Mouse (Mus musculus) forebrain, embryonic 12.5 days (tissue): ENCODE measurements around the gene Lama5. TPM values are rescaled to one million over a fixed set of nuclear protein-coding genes. Genes with fewer than 3 reads are reported as not detected.

Experiments
- ATAC-seq: fragments of 200-750 bp; cut with Nextera tagmentation; 2 replicates; pipeline ENCODE4 v1.8.0; 2017; ENCODE audit warnings: moderate TSS enrichment; ENCODE audit not compliant: low FRiP score
- H3K27ac ChIP-seq: fragments of 300-500 bp; sonication (generic); 2 replicates; pipeline ENCODE4 v1.5.1; 2016; ENCODE audit warnings: mild to moderate bottlenecking
- H3K27me3 ChIP-seq: fragments of 300-500 bp; sonication (generic); 2 replicates; pipeline ENCODE4 v1.6.1; 2016; ENCODE audit warnings: mild to moderate bottlenecking
- H3K36me3 ChIP-seq: fragments of 300-500 bp; sonication (generic); replicated peaks from 2 replicates; pipeline ENCODE4 v1.6.1; 2016; ENCODE audit warnings: mild to moderate bottlenecking
- H3K4me1 ChIP-seq: fragments of 300-500 bp; sonication (generic); 2 replicates; pipeline ENCODE4 v1.6.1; 2016
- H3K4me2 ChIP-seq: fragments of 300-500 bp; sonication (generic); 2 replicates; pipeline ENCODE4 v1.6.1; 2016; ENCODE audit warnings: mild to moderate bottlenecking, moderate library complexity
- H3K4me3 ChIP-seq: fragments of 300-500 bp; sonication (generic); replicated peaks from 2 replicates; pipeline ENCODE4 v1.5.1; 2016; ENCODE audit warnings: mild to moderate bottlenecking
- H3K9ac ChIP-seq: fragments of 300-500 bp; sonication (generic); 2 replicates; pipeline ENCODE4 v1.6.1; 2016; ENCODE audit warnings: mild to moderate bottlenecking
- H3K9me3 ChIP-seq: fragments of 300-500 bp; sonication (generic); 2 replicates; pipeline ENCODE4 v1.6.1; 2016
- WGBS: fragments of 180-500 bp; shearing (Covaris S2); methylation state at CpG from one replicate; pipeline ENCODE4 v1.1.7; 2016; 5-methylcytosine and 5-hydroxymethylcytosine counted together
- polyA plus RNA-seq: library from polyadenylated mRNA; unstranded; fragments of >200 nt; fragmentation: Nextera tagmentation; extraction: Ambion mirVana; gene quantifications from 2 replicates; pipeline ENCODE4 v1.2.1, GENCODE M21; 2016

The Lama5 gene
- polyA plus RNA-seq: 4.9 and 5.1 TPM in 2 replicates

GRCm38 (mm10) chr2:180225762-180226378 lies at the start of gene Lama5:
Gene Lama5 (minus strand): TSS chr2:180225859.
- under 1% methylated on average over 36 of the region's 37 CpGs for WGBS
- Histone ChIP-seq H3K27ac (no peak within 1 kb of the TSS), H3K36me3 (no peaks in the 10 kb centered on the region), H3K4me3 (peak within 1 kb of the TSS; percentile 65), H3K9ac (peak within 1 kb of the TSS; percentile 68), H3K9me3 (no peaks in the 10 kb centered on the region), H3K27me3 (peaks cover 53% of the 10 kb centered on the region), H3K4me2 (peak within 1 kb of the TSS; percentile 99), H3K4me1 (peaks cover 50% of the 10 kb centered on the region)
- ATAC-seq: peak; percentile 70

- no peak overlapping the region for H3K4me2 ChIP-seq
- H3K4me3 ChIP-seq: no peak overlapping the region
- 89% methylated on average over 2 of the region's 2 CpGs for WGBS
- peaks cover 33% of the 10 kb centered on the region for H3K4me1 ChIP-seq
- H3K27me3 ChIP-seq: peaks cover 19% of the 10 kb centered on the region
- no peak overlapping the region for H3K9ac ChIP-seq
- no peak overlapping the region for H3K27ac ChIP-seq
- no peaks in the 10 kb centered on the region for H3K9me3 ChIP-seq
- no peak for ATAC-seq
- H3K36me3 ChIP-seq: no peaks in the 10 kb centered on the region
These were observed 48.9 kb upstream of the Lama5 start for GRCm38 (mm10) chr2:180274523-180274922.

- H3K27ac ChIP-seq: peak within 1 kb of the TSS; percentile 68
These were observed 48.0 kb upstream of the Lama5 start, which contains the start of gene Cables2 for GRCm38 (mm10) chr2:180273394-180274244. Gene Cables2 (minus strand): TSS chr2:180273496.

GRCm38 (mm10) chr2:180272884-180273321 lies 47.2 kb upstream of the Lama5 start:
- peak overlapping the region; percentile 68 for H3K27ac ChIP-seq

More at GRCm38 (mm10) chr2:180273394-180274244, 48.0 kb upstream of the Lama5 start, which contains the start of gene Cables2:
- H3K4me3 ChIP-seq: peak within 1 kb of the TSS; percentile 93
- 7% methylated on average over 67 of the region's 68 CpGs for WGBS
- no peaks in the 10 kb centered on the region for H3K9me3 ChIP-seq
- H3K9ac ChIP-seq: peak within 1 kb of the TSS; percentile 98
- H3K27me3 ChIP-seq: peaks cover 16% of the 10 kb centered on the region
- H3K36me3 ChIP-seq: no peaks in the 10 kb centered on the region
- peak; percentile 96 for ATAC-seq
- H3K4me2 ChIP-seq: peak within 1 kb of the TSS; percentile 96
- H3K4me1 ChIP-seq: peaks cover 33% of the 10 kb centered on the region

GRCm38 (mm10) chr2:180271804-180272395 lies 46.2 kb upstream of the Lama5 start:
- H3K4me1 ChIP-seq: peaks cover 33% of the 10 kb centered on the region
- H3K4me2 ChIP-seq: peak overlapping the region; percentile 96
- no peak overlapping the region for H3K27ac ChIP-seq
- peak overlapping the region; percentile 98 for H3K9ac ChIP-seq
- ATAC-seq: no peak
- H3K4me3 ChIP-seq: peak overlapping the region; percentile 93
- peaks cover 16% of the 10 kb centered on the region for H3K27me3 ChIP-seq
- H3K36me3 ChIP-seq: no peaks in the 10 kb centered on the region
- WGBS: 69% methylated on average over 5 of the region's 5 CpGs
- no peaks in the 10 kb centered on the region for H3K9me3 ChIP-seq

More at GRCm38 (mm10) chr2:180272884-180273321, 47.2 kb upstream of the Lama5 start:
- H3K9me3 ChIP-seq: no peaks in the 10 kb centered on the region
- peak overlapping the region; percentile 96 for H3K4me2 ChIP-seq
- no peaks in the 10 kb centered on the region for H3K36me3 ChIP-seq
- WGBS: under 1% methylated on average over 36 of the region's 37 CpGs
- H3K9ac ChIP-seq: peak overlapping the region; percentile 98
- peak; percentile 34 for ATAC-seq
- peak overlapping the region; percentile 93 for H3K4me3 ChIP-seq
- peaks cover 33% of the 10 kb centered on the region for H3K4me1 ChIP-seq
- H3K27me3 ChIP-seq: peaks cover 16% of the 10 kb centered on the region

GRCm38 (mm10) chr2:180270537-180271255 lies 45.0 kb upstream of the Lama5 start:
- Histone ChIP-seq H3K9ac (no peak overlapping the region), H3K4me2 (no peak overlapping the region), H3K36me3 (no peaks in the 10 kb centered on the region; the same call in 1 of the 2 replicates), H3K27ac (no peak overlapping the region), H3K4me1 (peaks cover 30% of the 10 kb centered on the region), H3K4me3 (no peak overlapping the region), H3K27me3 (peaks cover 16% of the 10 kb centered on the region), H3K9me3 (no peaks in the 10 kb centered on the region)
- no peak for ATAC-seq
- WGBS: 76% methylated on average over 7 of the region's 7 CpGs

GRCm38 (mm10) chr2:180269329-180269728 lies 43.7 kb upstream of the Lama5 start:
- Histone ChIP-seq H3K27ac (no peak overlapping the region), H3K27me3 (peaks cover 4% of the 10 kb centered on the region), H3K4me1 (peaks cover 30% of the 10 kb centered on the region), H3K36me3 (no peaks in the 10 kb centered on the region; the same call in none of the 2 replicates), H3K9ac (no peak overlapping the region), H3K9me3 (no peaks in the 10 kb centered on the region), H3K4me2 (no peak overlapping the region), H3K4me3 (no peak overlapping the region)
- no peak for ATAC-seq
- 94% methylated on average over 10 of the region's 10 CpGs for WGBS

GRCm38 (mm10) chr2:180267955-180268354 lies 42.3 kb upstream of the Lama5 start:
- H3K9ac ChIP-seq: no peak overlapping the region
- ATAC-seq: no peak
- 66% methylated on average over 2 of the region's 2 CpGs for WGBS
- peaks cover 14% of the 10 kb centered on the region for H3K36me3 ChIP-seq
- no peak overlapping the region for H3K27ac ChIP-seq
- no peaks in the 10 kb centered on the region for H3K9me3 ChIP-seq
- H3K27me3 ChIP-seq: no peaks in the 10 kb centered on the region
- H3K4me2 ChIP-seq: no peak overlapping the region
- H3K4me3 ChIP-seq: no peak overlapping the region
- H3K4me1 ChIP-seq: peaks cover 25% of the 10 kb centered on the region

GRCm38 (mm10) chr2:180262891-180263290 lies 37.2 kb upstream of the Lama5 start:
- ATAC-seq: no peak
- Histone ChIP-seq H3K9ac (no peak overlapping the region), H3K4me1 (peaks cover 7% of the 10 kb centered on the region), H3K27ac (no peak overlapping the region), H3K36me3 (peaks cover 63% of the 10 kb centered on the region), H3K9me3 (no peaks in the 10 kb centered on the region), H3K4me2 (no peak overlapping the region), H3K4me3 (no peak overlapping the region), H3K27me3 (no peaks in the 10 kb centered on the region)
- 89% methylated on average over 10 of the region's 10 CpGs for WGBS

- Histone ChIP-seq H3K4me3 (no peak overlapping the region), H3K36me3 (peaks cover 63% of the 10 kb centered on the region), H3K4me1 (peaks cover 8% of the 10 kb centered on the region), H3K27me3 (no peaks in the 10 kb centered on the region), H3K9ac (no peak overlapping the region), H3K9me3 (no peaks in the 10 kb centered on the region), H3K27ac (no peak overlapping the region), H3K4me2 (no peak overlapping the region)
- no peak for ATAC-seq
- WGBS: 77% methylated on average over 3 of the region's 3 CpGs
These were observed 36.8 kb upstream of the Lama5 start for GRCm38 (mm10) chr2:180262441-180262840.

GRCm38 (mm10) chr2:180261901-180262300 lies 36.2 kb upstream of the Lama5 start:
- no peak overlapping the region for H3K27ac ChIP-seq
- peaks cover 63% of the 10 kb centered on the region for H3K36me3 ChIP-seq
- H3K4me2 ChIP-seq: no peak overlapping the region
- no peaks in the 10 kb centered on the region for H3K27me3 ChIP-seq
- peaks cover 8% of the 10 kb centered on the region for H3K4me1 ChIP-seq
- H3K9ac ChIP-seq: no peak overlapping the region
- 90% methylated on average over 7 of the region's 7 CpGs for WGBS
- H3K4me3 ChIP-seq: no peak overlapping the region
- H3K9me3 ChIP-seq: no peaks in the 10 kb centered on the region
- no peak for ATAC-seq
